Mouse (Mus musculus): ENCODE measurements around the gene Layn. TPM values are rescaled to one million over a fixed set of nuclear protein-coding genes. Genes with fewer than 3 reads are reported as not detected.

The Layn gene
- polyA plus RNA-seq, 1 experiment from 2014 or later, result 2.1 TPM

- no peak overlapping the region for H3K4me2 ChIP-seq (replicated peaks)
- H3K9ac ChIP-seq, result no peak overlapping the region
- ATAC-seq (ENCODE audit: low FRiP score) (no peak), DNase-seq (ENCODE audit: low spot score) (no peak)
- WGBS, result 86% methylated on average over 5 of the region's 5 CpGs
- no peak overlapping the region for H3K4me3 ChIP-seq (replicated peaks; ENCODE audit: low read length)
- no peaks in the 10 kb centered on the region for H3K9me3 ChIP-seq (ENCODE audit: control insufficient read depth, low read length)
- no peaks in the 10 kb centered on the region for H3K36me3 ChIP-seq (replicated peaks; ENCODE audit: control insufficient read depth, insufficient read depth)
- no peaks in the 10 kb centered on the region for H3K27me3 ChIP-seq (ENCODE audit: control insufficient read depth, insufficient read depth, low read length)
- H3K4me1 ChIP-seq (replicated peaks; ENCODE audit: control insufficient read depth, insufficient read depth, low read length), result peaks cover 4% of the 10 kb centered on the region; the same call in 1 of the 2 replicates
- H3K27ac ChIP-seq, result no peak overlapping the region
Measured at GRCm38 (mm10) chr9:51081614-51082013, 4.7 kb upstream of the Layn start.

GRCm38 (mm10) chr9:51076300-51076978, 455 bp downstream of the Layn start:
- Histone ChIP-seq H3K27me3 (ENCODE audit: control insufficient read depth, insufficient read depth, low read length) (peaks cover 4% of the 10 kb centered on the region; the same call in 1 of the 2 replicates), H3K4me2 (replicated peaks) (peak overlapping the region; percentile 51), H3K27ac (no peak overlapping the region), H3K4me3 (replicated peaks; ENCODE audit: low read length) (peak overlapping the region; percentile 23), H3K4me1 (replicated peaks; ENCODE audit: control insufficient read depth, insufficient read depth, low read length) (peaks cover 8% of the 10 kb centered on the region), H3K9ac (0 out of 2 replicates have a peak overlapping the region, but pooled peaks have one; percentile 4), H3K36me3 (replicated peaks; ENCODE audit: control insufficient read depth, insufficient read depth) (no peaks in the 10 kb centered on the region), H3K9me3 (ENCODE audit: control insufficient read depth, low read length) (no peaks in the 10 kb centered on the region)
- DNase-seq (ENCODE audit: low spot score), result no peak
- under 1% methylated on average over 17 of the region's 17 CpGs for WGBS
- ATAC-seq (ENCODE audit: low FRiP score), result no peak

DNA sequence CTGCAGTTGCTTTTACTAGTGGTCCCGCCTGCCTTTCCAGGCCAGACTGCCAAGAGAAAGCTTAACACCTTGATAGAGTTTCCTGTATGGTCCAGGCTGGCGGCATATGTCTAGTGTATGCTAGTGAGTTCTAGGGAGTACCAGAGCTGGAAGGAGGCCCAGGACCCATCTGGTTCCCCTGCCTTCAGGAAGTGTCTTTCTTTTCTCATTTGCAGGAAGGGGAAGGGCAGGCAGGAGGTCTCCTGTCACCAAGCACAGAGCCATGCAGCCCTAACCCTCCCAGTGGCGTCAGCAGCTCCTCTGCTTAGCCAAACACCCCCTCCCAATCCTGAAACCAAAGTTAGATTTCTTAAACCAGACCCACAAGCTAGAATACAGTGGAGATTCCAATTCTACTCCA, 1.1 kb downstream of the Layn start:
- DNase-seq (ENCODE audit: low spot score) (peak; percentile 33), ATAC-seq (ENCODE audit: low FRiP score) (no peak)
- no peak overlapping the region for H3K27ac ChIP-seq
- H3K27me3 ChIP-seq (ENCODE audit: control insufficient read depth, insufficient read depth, low read length), result peaks cover 4% of the 10 kb centered on the region; the same call in 1 of the 2 replicates
- no peak overlapping the region for H3K9ac ChIP-seq
- no peaks in the 10 kb centered on the region for H3K36me3 ChIP-seq (replicated peaks; ENCODE audit: control insufficient read depth, insufficient read depth)
- H3K9me3 ChIP-seq (ENCODE audit: control insufficient read depth, low read length), result no peaks in the 10 kb centered on the region
- peaks cover 8% of the 10 kb centered on the region for H3K4me1 ChIP-seq (replicated peaks; ENCODE audit: control insufficient read depth, insufficient read depth, low read length)
- peak overlapping the region; percentile 51 for H3K4me2 ChIP-seq (replicated peaks)
- WGBS, result 37% methylated on average over 3 of the region's 3 CpGs
- peak overlapping the region; percentile 23; the same call in 1 of the 2 replicates for H3K4me3 ChIP-seq (replicated peaks; ENCODE audit: low read length)

DNA sequence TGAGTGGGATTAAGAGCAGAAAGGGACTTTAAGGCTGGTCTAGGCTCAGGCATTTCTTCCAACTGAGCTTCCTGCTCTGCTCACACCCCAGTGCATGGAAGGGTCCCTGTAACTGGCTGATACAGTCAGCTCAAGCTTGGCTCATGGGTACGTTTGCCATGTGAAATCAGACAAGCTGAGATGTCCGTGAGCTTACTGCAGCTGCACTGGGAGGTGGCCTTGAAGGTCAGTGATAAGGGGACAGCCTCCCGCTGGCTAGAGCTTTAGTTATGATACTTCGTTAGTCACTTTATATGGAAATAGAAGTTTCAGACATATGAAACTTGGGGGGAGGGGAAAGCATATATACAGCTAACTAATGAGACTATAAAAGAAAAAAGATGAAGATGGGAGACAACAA, 6.1 kb downstream of the Layn start:
- ATAC-seq (ENCODE audit: low FRiP score) (no peak), DNase-seq (ENCODE audit: low spot score) (no peak)
- Histone ChIP-seq H3K4me2 (replicated peaks) (no peak overlapping the region), H3K9ac (no peak overlapping the region), H3K4me3 (replicated peaks; ENCODE audit: low read length) (no peak overlapping the region), H3K9me3 (ENCODE audit: control insufficient read depth, low read length) (no peaks in the 10 kb centered on the region), H3K4me1 (replicated peaks; ENCODE audit: control insufficient read depth, insufficient read depth, low read length) (no peaks in the 10 kb centered on the region; the same call in 1 of the 2 replicates), H3K36me3 (replicated peaks; ENCODE audit: control insufficient read depth, insufficient read depth) (no peaks in the 10 kb centered on the region), H3K27me3 (ENCODE audit: control insufficient read depth, insufficient read depth, low read length) (no peaks in the 10 kb centered on the region; the same call in 1 of the 2 replicates), H3K27ac (no peak overlapping the region)
- WGBS, result 84% methylated on average over 4 of the region's 4 CpGs

- H3K27me3 ChIP-seq (ENCODE audit: control insufficient read depth, insufficient read depth, low read length), result no peaks in the 10 kb centered on the region
- H3K4me1 ChIP-seq (replicated peaks; ENCODE audit: control insufficient read depth, insufficient read depth, low read length), result no peaks in the 10 kb centered on the region
- no peak overlapping the region for H3K27ac ChIP-seq
- DNase-seq (ENCODE audit: low spot score) (no peak), ATAC-seq (ENCODE audit: low FRiP score) (no peak)
- 58% methylated on average over 3 of the region's 3 CpGs for WGBS
- no peak overlapping the region for H3K4me3 ChIP-seq (replicated peaks; ENCODE audit: low read length)
- H3K36me3 ChIP-seq (replicated peaks; ENCODE audit: control insufficient read depth, insufficient read depth), result no peaks in the 10 kb centered on the region
- H3K4me2 ChIP-seq (replicated peaks), result no peak overlapping the region
- no peaks in the 10 kb centered on the region for H3K9me3 ChIP-seq (ENCODE audit: control insufficient read depth, low read length)
- no peak overlapping the region for H3K9ac ChIP-seq
Measured at GRCm38 (mm10) chr9:51068202-51068601, 8.7 kb downstream of the Layn start.

- Histone ChIP-seq H3K9ac (no peak within 1 kb of the TSS), H3K36me3 (replicated peaks; ENCODE audit: control insufficient read depth, insufficient read depth) (no peaks in the 10 kb centered on the region), H3K9me3 (ENCODE audit: control insufficient read depth, low read length) (no peaks in the 10 kb centered on the region), H3K27me3 (ENCODE audit: control insufficient read depth, insufficient read depth, low read length) (no peaks in the 10 kb centered on the region), H3K4me1 (replicated peaks; ENCODE audit: control insufficient read depth, insufficient read depth, low read length) (no peaks in the 10 kb centered on the region), H3K4me3 (replicated peaks; ENCODE audit: low read length) (no peak within 1 kb of the TSS), H3K4me2 (replicated peaks) (no peak within 1 kb of the TSS), H3K27ac (no peak within 1 kb of the TSS)
- ATAC-seq (ENCODE audit: low FRiP score) (no peak), DNase-seq (ENCODE audit: low spot score) (no peak)
- whole genome bisulfite sequencing, result 84% methylated on average over 2 of the region's 2 CpGs
Measured at GRCm38 (mm10) chr9:51060601-51061000, 16.3 kb downstream of the Layn start, which contains the start of gene Btg4. Gene Btg4, plus strand, starts transcription at chr9:51060901.

- no peak for DNase-seq (ENCODE audit: low spot score)
- 68% methylated on average over 4 of the region's 4 CpGs for WGBS
- no peak overlapping the region for H3K4me2 ChIP-seq (replicated peaks)
- H3K27ac ChIP-seq, result no peak overlapping the region
- no peak overlapping the region for H3K4me3 ChIP-seq (replicated peaks; ENCODE audit: low read length)
- H3K27me3 ChIP-seq (ENCODE audit: control insufficient read depth, insufficient read depth, low read length), result no peaks in the 10 kb centered on the region
- no peak for ATAC-seq (ENCODE audit: low FRiP score)
- no peaks in the 10 kb centered on the region for H3K9me3 ChIP-seq (ENCODE audit: control insufficient read depth, low read length)
- no peak overlapping the region for H3K9ac ChIP-seq
- H3K4me1 ChIP-seq (replicated peaks; ENCODE audit: control insufficient read depth, insufficient read depth, low read length), result no peaks in the 10 kb centered on the region
- no peaks in the 10 kb centered on the region for H3K36me3 ChIP-seq (replicated peaks; ENCODE audit: control insufficient read depth, insufficient read depth)
Measured at GRCm38 (mm10) chr9:51058951-51059521, 17.9 kb downstream of the Layn start.

- Histone ChIP-seq H3K36me3 (replicated peaks; ENCODE audit: control insufficient read depth, insufficient read depth) (no peaks in the 10 kb centered on the region), H3K9me3 (ENCODE audit: control insufficient read depth, low read length) (no peaks in the 10 kb centered on the region), H3K27ac (no peak overlapping the region), H3K27me3 (ENCODE audit: control insufficient read depth, insufficient read depth, low read length) (no peaks in the 10 kb centered on the region), H3K4me2 (replicated peaks) (no peak overlapping the region), H3K9ac (no peak overlapping the region), H3K4me1 (replicated peaks; ENCODE audit: control insufficient read depth, insufficient read depth, low read length) (no peaks in the 10 kb centered on the region), H3K4me3 (replicated peaks; ENCODE audit: low read length) (no peak overlapping the region)
- ATAC-seq (ENCODE audit: low FRiP score) (no peak), DNase-seq (ENCODE audit: low spot score) (no peak)
- WGBS, result 75% methylated on average over 3 of the region's 3 CpGs
Measured at GRCm38 (mm10) chr9:51056360-51057324, 20.3 kb downstream of the Layn start.

DNA sequence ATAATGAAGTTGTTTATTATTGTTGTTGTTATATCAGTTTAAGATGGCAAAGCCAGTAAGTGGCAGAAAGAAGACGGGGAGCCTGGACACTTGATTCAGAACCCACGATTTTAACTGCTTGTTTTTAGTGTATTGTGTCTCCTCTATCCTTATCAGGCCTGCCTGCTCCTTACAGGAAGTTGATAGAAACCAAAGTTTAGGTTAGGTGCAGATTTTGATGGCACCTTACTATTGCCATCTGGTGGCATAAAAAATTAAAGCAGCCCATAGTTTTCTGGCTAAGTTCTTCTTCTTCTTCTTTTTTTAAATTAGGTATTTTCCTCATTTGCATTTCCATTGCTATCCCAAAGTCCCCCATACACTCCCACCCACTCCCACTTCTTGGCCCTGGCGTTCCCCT, 24.7 kb downstream of the Layn start:
- WGBS, result 76% methylated on average over 3 of the region's 3 CpGs
- Histone ChIP-seq H3K4me1 (replicated peaks; ENCODE audit: control insufficient read depth, insufficient read depth, low read length) (no peaks in the 10 kb centered on the region), H3K9me3 (ENCODE audit: control insufficient read depth, low read length) (no peaks in the 10 kb centered on the region), H3K4me3 (replicated peaks; ENCODE audit: low read length) (no peak overlapping the region), H3K27me3 (ENCODE audit: control insufficient read depth, insufficient read depth, low read length) (no peaks in the 10 kb centered on the region), H3K27ac (no peak overlapping the region), H3K4me2 (replicated peaks) (no peak overlapping the region), H3K9ac (no peak overlapping the region), H3K36me3 (replicated peaks; ENCODE audit: control insufficient read depth, insufficient read depth) (no peaks in the 10 kb centered on the region)
- ATAC-seq (ENCODE audit: low FRiP score) (no peak), DNase-seq (ENCODE audit: low spot score) (no peak)

Measured in hindbrain, embryonic 14.5 days (tissue).